Mouse (Mus musculus) Patski (cell line): ENCODE measurements at regions not wholly inside any gene's neighbourhood (a gene's known extent, or its start where the extent isn't known, plus 50 kb on each side); places are given as distances from the start of the nearest gene placed in this dataset.
"Not testable (repeated sequence)": the region's sequence is repeated elsewhere in the genome, so short reads cannot be mapped to it uniquely, and the experiment has no call there.

Experiments
- ATAC-seq: fragments of 100-300 bp; one replicate; pipeline ENCODE4 v1.8.0; 2021
- CTCF ChIA-PET: fragments of 350-600 bp; sonication (Branson Sonifier 250); formaldehyde crosslinking; loops from one replicate; lab custom pipeline; 2022; ENCODE audit warnings: inconsistent platforms; lab: Charles Lee
- POLR2A ChIA-PET: fragments of 350-600 bp; sonication (Branson Sonifier 250); formaldehyde crosslinking; loops from one replicate; lab custom pipeline; 2022; ENCODE audit warnings: antibody characterized with exemption, inconsistent platforms; lab: Charles Lee
- DNase-seq: peaks from one replicate; pipeline ENCODE4 v3.0.0-alpha.2; 2011; ENCODE audit warnings: low read depth, low spot score
- H3K27me3 ChIP-seq: fragments of 371-371 bp; one replicate; pipeline ENCODE4 v1.5.1; 2021
- CTCF ChIP-seq: fragments of 100-300 bp; IDR thresholded peaks from one replicate; pipeline ENCODE4 v1.5.1; 2021
- in situ Hi-C: fragments of 300-500 bp; cut with MboI; formaldehyde crosslinking; loops from 3 replicates; pipeline ENCODE4 v1.11.1; 2018; ENCODE audit warnings: low pct_unique_long_range_greater_than_20kb, mixed read lengths

- H3K27me3 ChIP-seq, POLR2A ChIA-PET, ATAC-seq, DNase-seq, in situ Hi-C loops: not testable (repeated sequence)
- CTCF ChIA-PET = interaction anchor here (1.5 kb wide), 1 partner anchor 12 kb away, joined by 3 read pairs; no protein-coding TSS in a partner anchor
Measured at GRCm38 (mm10) chr1:140903747-140904146, 657.8 kb downstream of the Kcnt2 start.

GRCm38 (mm10) chr1:140913566-140913965 lies 667.6 kb downstream of the Kcnt2 start:
- no peaks in the 10 kb centered on the region for H3K27me3 ChIP-seq
- ATAC-seq (no peak), DNase-seq (no peak)
- in situ Hi-C loops = no loop called here
- POLR2A ChIA-PET = no interaction called here
- CTCF ChIA-PET = no interaction called here
- TF ChIP-seq CTCF = no peak

GRCm38 (mm10) chr1:140940348-140940747 lies 694.4 kb downstream of the Kcnt2 start:
- H3K27me3 ChIP-seq = no peaks in the 10 kb centered on the region
- CTCF ChIA-PET = no interaction called here
- in situ Hi-C loops = no loop called here
- TF ChIP-seq CTCF = no peak
- POLR2A ChIA-PET = no interaction called here
- DNase-seq (no peak), ATAC-seq (no peak)

GRCm38 (mm10) chr1:140958856-140959255 lies 712.9 kb downstream of the Kcnt2 start:
- TF ChIP-seq CTCF = no peak
- POLR2A ChIA-PET = no interaction called here
- in situ Hi-C loops = no loop called here
- CTCF ChIA-PET = no interaction called here
- DNase-seq = no peak
- ATAC-seq = no peak
- H3K27me3 ChIP-seq = no peaks in the 10 kb centered on the region

- TF ChIP-seq CTCF = no peak
- in situ Hi-C loops = no loop called here
- ChIA-PET CTCF (no interaction called here), POLR2A (no interaction called here)
- no peaks in the 10 kb centered on the region for H3K27me3 ChIP-seq
- no peak for ATAC-seq
- DNase-seq = no peak
Measured at GRCm38 (mm10) chr1:141001821-141002220, 755.9 kb downstream of the Kcnt2 start.
